Mouse (Mus musculus): ENCODE measurements around the gene Slc31a1.

DNA sequence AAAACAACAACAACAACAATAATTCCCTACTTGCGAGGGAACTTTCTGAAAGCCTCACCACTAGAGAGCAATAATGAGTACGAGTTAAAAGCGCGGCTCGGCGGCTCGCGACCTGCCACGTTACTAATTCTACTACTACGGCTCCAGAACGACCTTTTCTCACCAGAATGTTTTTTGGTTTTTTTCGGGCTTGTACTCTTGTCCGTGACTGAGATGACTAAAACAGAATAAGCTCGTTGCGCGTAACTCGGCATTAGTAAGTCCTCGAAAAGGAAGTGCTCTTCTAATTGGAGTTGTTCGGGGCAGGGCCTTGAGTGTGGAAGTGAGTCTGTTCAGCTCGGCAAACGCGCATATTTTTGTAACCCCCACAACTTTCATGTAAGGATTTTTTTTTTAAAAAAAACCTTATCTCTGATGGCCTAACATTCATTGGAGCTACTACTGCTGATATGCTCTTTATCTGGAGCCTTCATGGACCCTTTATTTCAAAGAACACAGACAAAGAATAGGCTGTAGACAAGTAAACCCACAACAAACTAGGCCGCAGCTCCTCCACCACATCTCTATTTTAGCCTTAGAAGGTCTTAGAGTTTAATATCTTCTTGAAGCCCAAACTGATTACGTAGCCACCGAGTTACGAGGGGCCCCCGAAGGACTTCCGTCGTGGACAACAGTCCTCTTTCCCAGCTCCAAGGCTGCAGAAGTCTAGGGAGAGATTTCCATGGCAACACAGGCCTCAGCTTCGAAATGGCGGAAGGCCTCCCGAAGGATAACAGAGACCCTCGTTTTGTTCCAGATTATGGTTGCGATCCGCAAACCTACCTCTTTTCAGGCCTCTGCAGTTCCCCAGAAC lies 47.4 kb downstream of the Slc31a1 start:
- TF ChIP-seq CTCF (IDR thresholded peaks at IDR 0.05; ENCODE audit: low read depth) (peak; percentile 58), EP300 (IDR thresholded peaks at IDR 0.05; ENCODE audit: low read depth) (no peak)
